Mouse (Mus musculus): ENCODE measurements around the gene Dgcr6.

- TF ChIP-seq CTCF (IDR thresholded peaks at IDR 0.05; ENCODE audit: low read depth) = no peak
- TF ChIP-seq EP300 (IDR thresholded peaks at IDR 0.05; ENCODE audit: low read depth) = no peak
Observed at GRCm38 (mm10) chr16:18111042-18111441, 58.4 kb downstream of the Dgcr6 start.

Data from heart, postnatal 0 days (tissue).